10 mouse cellular contexts compared by ENCODE assay signal in the genomic region with DNA sequence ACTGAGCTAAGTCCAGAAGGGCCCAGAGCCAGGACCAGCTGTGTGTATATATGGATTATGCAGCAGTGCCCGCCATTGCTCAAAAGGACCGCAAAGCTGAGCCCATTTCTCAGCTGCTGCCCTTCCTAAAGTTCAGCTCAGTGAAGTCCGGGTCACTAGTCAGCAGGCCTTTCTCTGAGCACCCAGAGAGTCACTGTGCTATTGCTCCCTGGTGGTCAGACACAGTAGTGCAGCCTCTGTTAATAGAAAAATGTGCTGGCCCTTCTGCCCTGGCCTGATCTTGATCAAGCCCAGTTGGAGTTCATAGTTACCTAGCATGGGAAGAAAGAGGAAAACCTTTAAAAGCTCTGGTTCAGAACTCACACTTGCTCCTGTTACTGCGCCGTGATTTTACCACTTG. TPM values are rescaled to one million over a fixed set of nuclear protein-coding genes. Genes with fewer than 3 reads are reported as not detected.
A peak's percentile ranks its signal among the peaks of the same experiment; 100 is the strongest.
DNase-seq lines count a peak whose midpoint lies in the region; ATAC-seq and TF ChIP-seq lines count a peak whose summit lies in the region.
"Had no signal": no experiment of that assay in that cellular context is flagged by ENCODE, and none has a peak within 500 bp of the region (broad histone marks: within the 10 kb centered on the region; RNA-seq: fewer than 3 reads in every experiment).

No protein-coding gene starts in this region.

- H3K9me3 ChIP-seq in limb, embryonic 11.5 days (ENCODE audit: control insufficient read depth, low read length), result no peaks in the 10 kb centered on the region
- H3K9me3 ChIP-seq: heart, embryonic 13.5 days had no signal

- H3K27ac ChIP-seq in layer of hippocampus, adult 2 months, result no peak overlapping the region
- H3K27ac ChIP-seq in cortical plate, adult 2 months (ENCODE audit: insufficient read depth, low read length), result no peak overlapping the region
- no peak overlapping the region for H3K27ac ChIP-seq in limb, embryonic 11.5 days (replicated peaks; ENCODE audit: low read depth, low read length)
- H3K27ac ChIP-seq: heart, embryonic 13.5 days had no signal

- 34% methylated on average over 5 of the region's 5 CpGs for WGBS in limb, embryonic 11.5 days

- no peak overlapping the region for H3K9ac ChIP-seq in limb, embryonic 11.5 days (ENCODE audit: low read length)
- H3K9ac ChIP-seq: heart, embryonic 13.5 days had no signal

- H3K4me3 ChIP-seq in layer of hippocampus, adult 2 months, result no peak overlapping the region
- H3K4me3 ChIP-seq in cortical plate, adult 2 months (ENCODE audit: insufficient read depth, low read length), result no peak overlapping the region
- H3K4me3 ChIP-seq in limb, embryonic 11.5 days (ENCODE audit: low read depth, low read length), result no peak overlapping the region
- H3K4me3 ChIP-seq: heart, embryonic 13.5 days had no signal

- peak; percentile 86 for TF ChIP-seq CTCF in layer of hippocampus, adult 2 months (conservative IDR thresholded peaks at IDR 0.05)
- TF ChIP-seq CTCF in cortical plate, adult 2 months (IDR thresholded peaks at IDR 0.05; ENCODE audit: extremely low read depth, insufficient read depth, low read length), result peak; percentile 38

- H3K4me2 ChIP-seq in limb, embryonic 11.5 days (ENCODE audit: low read depth, severe bottlenecking), result no peak overlapping the region
- H3K4me2 ChIP-seq: heart, embryonic 13.5 days had no signal

- no peak for TF ChIP-seq POLR2A in cortical plate, adult 2 months (IDR thresholded peaks at IDR 0.05; ENCODE audit: extremely low read depth, insufficient read depth, low read length)

- H3K27me3 ChIP-seq in limb, embryonic 11.5 days (ENCODE audit: control insufficient read depth, insufficient read depth, low read length), result no peaks in the 10 kb centered on the region

- H3K4me1 ChIP-seq in cortical plate, adult 2 months (ENCODE audit: control insufficient read depth, insufficient read depth, low read length), result no peaks in the 10 kb centered on the region
- H3K4me1 ChIP-seq in limb, embryonic 11.5 days (ENCODE audit: control insufficient read depth, insufficient read depth, low read length), result no peaks in the 10 kb centered on the region

- H3K36me3 ChIP-seq in limb, embryonic 11.5 days (ENCODE audit: control insufficient read depth, insufficient read depth, low read length), result no peaks in the 10 kb centered on the region
- H3K36me3 ChIP-seq: heart, embryonic 13.5 days had no signal

- no peak for ATAC-seq in limb, embryonic 11.5 days (ENCODE audit: insufficient number of reproducible peaks, low FRiP score, low TSS enrichment, low read depth)

- DNase-seq in adrenal gland, adult (ENCODE audit: inconsistent age in 2 of 2, low spot score in 1 of 2), result peak; percentile 35 to 80
- no peak for DNase-seq in adrenal gland, adult 8-10 months
- DNase-seq in layer of hippocampus, adult 2 months (ENCODE audit: low spot score in 2 of 2), result no peak
- no peak for DNase-seq in layer of hippocampus, adult 9-11 months
- DNase-seq in T-cell, adult 2 months (ENCODE audit: low spot score), result peak; percentile 18
- peak; percentile 74 for DNase-seq in limb, embryonic 11.5 days (ENCODE audit: low spot score)
- peak; percentile 49 to 80 for DNase-seq in spleen, postnatal 4 days (ENCODE audit: low spot score in 2 of 2)

RNA-seq across cellular contexts. Expression of gene Tmem266, which starts 55.7 kb away (rescaled TPM):
- 1 to 10 TPM; 1.0 to 1.5 (median 1.1) TPM for total RNA-seq in adrenal gland, adult 8-10 months (2022)
- total RNA-seq in layer of hippocampus, adult 2 months (2021), result 1 to 10 TPM; 5.8 to 6.1 TPM
- 6.3 and 6.5 TPM in 2 replicates for polyA plus RNA-seq in cortical plate, adult 2 months (2012; rRNA removed)
- polyA plus RNA-seq in limb, embryonic 11.5 days (2014; fragmentation: Nextera tagmentation; extraction: Ambion mirVana), result 0.17 and 0.23 TPM in 2 replicates
- polyA plus RNA-seq: C2C12 had no signal

RNA-seq across cellular contexts. Expression of gene Nrg4, which starts 55.8 kb away (rescaled TPM):
- 10 to 100 TPM in 3 of 4 experiments, 1 to 10 TPM in 1; 6.7 to 19.3 (median 14.4) TPM for total RNA-seq in adrenal gland, adult 8-10 months (2022)
- total RNA-seq in layer of hippocampus, adult 2 months (2021), result 1 to 10 TPM in 1 of 2 experiments, under 1 TPM in 1; 0.97 to 1.3 TPM
- 1.2 and 1.9 TPM in 2 replicates for polyA plus RNA-seq in cortical plate, adult 2 months (2012; rRNA removed)
- polyA plus RNA-seq in limb, embryonic 11.5 days (2014; fragmentation: Nextera tagmentation; extraction: Ambion mirVana), result 1.5 TPM in 2 replicates

Comparison
In these comparisons a context has a peak if more than half of its experiments do, and no peak if none do; other contexts are left out.
1. DNase-seq: peak in adrenal gland, adult (2 of 2), T-cell, adult 2 months (single experiment), limb, embryonic 11.5 days (single experiment) and spleen, postnatal 4 days (2 of 2); none in adrenal gland, adult 8-10 months (single experiment), layer of hippocampus, adult 2 months (0 of 2) and layer of hippocampus, adult 9-11 months (single experiment).